In the genomic region with DNA sequence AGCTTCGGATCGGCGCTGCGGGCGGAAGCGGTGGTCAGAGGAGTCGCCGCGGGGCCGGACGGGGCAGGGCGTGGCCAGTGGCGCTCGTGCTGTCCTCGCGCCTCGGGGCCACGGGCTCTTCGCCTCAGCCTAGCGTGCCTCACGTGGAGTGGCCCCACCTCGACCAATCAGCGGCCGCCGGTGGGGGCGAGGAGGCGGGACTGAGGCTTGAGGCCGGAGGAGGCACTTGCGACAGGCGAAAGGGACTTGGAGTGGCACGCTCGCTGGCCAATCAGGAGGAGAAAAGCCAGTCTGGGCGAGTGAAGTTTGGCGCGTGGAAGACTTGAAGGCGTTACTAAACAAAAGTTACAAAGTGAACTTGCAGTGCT, we compare ENCODE assay signal across 8 mouse cellular contexts. TPM values are rescaled to one million over a fixed set of nuclear protein-coding genes. Genes with fewer than 3 reads are reported as not detected.
DNase-seq lines count a peak whose midpoint lies in the region; ATAC-seq lines count a peak whose summit lies in the region.

A gene (minus strand): TSS at position 112 of the 368 bp plus-strand sequence.

- DNase-seq in WW6 (ENCODE audit: low read depth, low spot score), result peak; percentile 38
- peak; percentile 31 for DNase-seq in cerebellum, adult 9-11 months
- DNase-seq in frontal cortex, postnatal 10 days (ENCODE audit: low spot score in 2 of 2), result peak; percentile 76 to 77
- peak; percentile 56 to 59 for DNase-seq in layer of hippocampus, adult 8-10 months (ENCODE audit: low spot score in 2 of 2)
- peak; percentile 78 to 80 for DNase-seq in lung, adult 18-20 months
- DNase-seq in ovary, adult 18-20 months (ENCODE audit: low spot score), result peak; percentile 83
- peak; percentile 78 to 90 for DNase-seq in urinary bladder, postnatal 36 days (ENCODE audit: low spot score in 2 of 2)

- peak; percentile 76 to 80 for ATAC-seq in hematopoietic stem cell, adult 5-6 weeks (replicated peaks in 1 of 2; ENCODE audit: insufficient read depth in 1 of 2, low FRiP score in 2 of 2, low TSS enrichment in 1 of 2, low read depth in 1 of 2, poor library complexity in 2 of 2, severe bottlenecking in 2 of 2)

RNA-seq across cellular contexts. Expression of the gene that starts here (rescaled TPM):
- total RNA-seq in hematopoietic stem cell, adult 5-6 weeks (2017), result 0.63 TPM in 1 of 2 replicates, not detected in the other
- total RNA-seq in layer of hippocampus, adult 8-10 months (2022), result 1 to 10 TPM in 2 of 4 experiments, under 1 TPM in 2; 0.64 to 1.7 (median 1.2) TPM

Comparison
In these comparisons a context has a peak if more than half of its experiments do, and no peak if none do; other contexts are left out.
1. Peak in every context shown above with its lines: DNase-seq and ATAC-seq.
2. Peak in ATAC-seq in hematopoietic stem cell, adult 5-6 weeks; RNA of the gene not detected or under 1 TPM.
3. DNase-seq: peak in every context shown above with its lines; median percentile 84 in urinary bladder, postnatal 36 days; 83 in ovary, adult 18-20 months; 79 in lung, adult 18-20 months; 76 in frontal cortex, postnatal 10 days; 58 in layer of hippocampus, adult 8-10 months; 38 in WW6; 31 in cerebellum, adult 9-11 months.